Mouse (Mus musculus): ENCODE results near the gene Adam12.

GRCm38 (mm10) chr7:134147561-134147960 lies 84.4 kb downstream of the Adam12 start:
- TF ChIP-seq EP300 (IDR thresholded peaks at IDR 0.05; ENCODE audit: low read depth) (no peak), CTCF (IDR thresholded peaks at IDR 0.05; ENCODE audit: low read depth) (no peak)
